Mouse (Mus musculus): ENCODE results near the gene Gm43638. TPM values are rescaled to one million over a fixed set of nuclear protein-coding genes. Genes with fewer than 3 reads are reported as not detected.

The Gm43638 gene
- not detected for polyA plus RNA-seq (2014; fragmentation: Illumina TruSeq; extraction: RNeasy Lipid Tissue Mini Kit (QIAGEN cat#74804); ENCODE audit: low read depth, low replicate concordance)

GRCm38 (mm10) chr5:87486706-87487105 lies at the start of gene Gm43638:
TSS of gene Gm43638 (minus strand) at chr5:87486806.

GRCm38 (mm10) chr5:87490771-87491170 lies 4.2 kb upstream of the Gm43638 start, which contains the start of gene Ugt2a1:
TSS of gene Ugt2a1 (minus strand) at chr5:87490871.

GRCm38 (mm10) chr5:87482160-87482559 lies 4.4 kb downstream of the Gm43638 start, which contains the start of gene Ugt2a2:
TSS of gene Ugt2a2 (minus strand) at chr5:87482260.

GRCm38 (mm10) chr5:87424041-87424440 lies 62.6 kb downstream of the Gm43638 start, which contains the start of gene Ugt2b38:
TSS of gene Ugt2b38 (minus strand) at chr5:87424203.

Other genes with a start within 250 kb of the Gm43638 start
- gene Ugt2b37, start 232.0 kb downstream of the Gm43638 start, polyA plus RNA-seq (2014; fragmentation: Illumina TruSeq; extraction: RNeasy Lipid Tissue Mini Kit (QIAGEN cat#74804); ENCODE audit: low read depth, low replicate concordance): not detected
- 0.34 TPM for gene Ugt2a3, start 149.6 kb downstream of the Gm43638 start, polyA plus RNA-seq (2014; fragmentation: Illumina TruSeq; extraction: RNeasy Lipid Tissue Mini Kit (QIAGEN cat#74804); ENCODE audit: low read depth, low replicate concordance)
- gene Ugt2b38, start 62.6 kb downstream of the Gm43638 start, polyA plus RNA-seq (2014; fragmentation: Illumina TruSeq; extraction: RNeasy Lipid Tissue Mini Kit (QIAGEN cat#74804); ENCODE audit: low read depth, low replicate concordance): not detected
- gene Ugt2a2, start 4.5 kb downstream of the Gm43638 start, polyA plus RNA-seq (2014; fragmentation: Illumina TruSeq; extraction: RNeasy Lipid Tissue Mini Kit (QIAGEN cat#74804); ENCODE audit: low read depth, low replicate concordance): not detected
- gene Ugt2a1, start 4.1 kb upstream of the Gm43638 start, polyA plus RNA-seq (2014; fragmentation: Illumina TruSeq; extraction: RNeasy Lipid Tissue Mini Kit (QIAGEN cat#74804); ENCODE audit: low read depth, low replicate concordance): not detected
- gene Sult1b1, start 51.4 kb upstream of the Gm43638 start, polyA plus RNA-seq (2014; fragmentation: Illumina TruSeq; extraction: RNeasy Lipid Tissue Mini Kit (QIAGEN cat#74804); ENCODE audit: low read depth, low replicate concordance): not detected
- 0.29 TPM for gene Sult1d1, start 82.2 kb upstream of the Gm43638 start, polyA plus RNA-seq (2014; fragmentation: Illumina TruSeq; extraction: RNeasy Lipid Tissue Mini Kit (QIAGEN cat#74804); ENCODE audit: low read depth, low replicate concordance)
- not detected for gene Sult1e1, start 104.8 kb upstream of the Gm43638 start, polyA plus RNA-seq (2014; fragmentation: Illumina TruSeq; extraction: RNeasy Lipid Tissue Mini Kit (QIAGEN cat#74804); ENCODE audit: low read depth, low replicate concordance)
- gene Csn1s1, start 179.4 kb upstream of the Gm43638 start, polyA plus RNA-seq (2014; fragmentation: Illumina TruSeq; extraction: RNeasy Lipid Tissue Mini Kit (QIAGEN cat#74804); ENCODE audit: low read depth, low replicate concordance): not detected
- not detected for gene Csn2, start 212.8 kb upstream of the Gm43638 start, polyA plus RNA-seq (2014; fragmentation: Illumina TruSeq; extraction: RNeasy Lipid Tissue Mini Kit (QIAGEN cat#74804); ENCODE audit: low read depth, low replicate concordance)

Measured in heart, adult 10 weeks (tissue).